Comparison of ENCODE assay signal across 19 mouse cellular contexts in genomic region chr7:125487126-125487525, GRCm38 (mm10). TPM values are rescaled to one million over a fixed set of nuclear protein-coding genes. Genes with fewer than 3 reads are reported as not detected.
DNase-seq lines count a peak whose midpoint lies in the region; ATAC-seq and TF ChIP-seq lines count a peak whose summit lies in the region.
"Had no signal": no experiment of that assay in that cellular context is flagged by ENCODE, and none has a peak within 500 bp of the region (broad histone marks: within the 10 kb centered on the region; RNA-seq: fewer than 3 reads in every experiment).

No protein-coding gene starts in this region.

- peak; percentile 20 for ATAC-seq in CD4-positive, CD25-positive, alpha-beta regulatory T cell, adult 4 months
- 0 out of 2 replicates have a peak, but pooled peaks have one; percentile 16 for ATAC-seq in liver, embryonic 13.5 days (ENCODE audit: low read depth)
- ATAC-seq in megakaryocyte progenitor cell, adult 5-6 weeks (replicated peaks; ENCODE audit: poor library complexity): no peak
- ATAC-seq in midbrain, embryonic 14.5 days (ENCODE audit: low FRiP score, low TSS enrichment): no peak
- ATAC-seq in midbrain, embryonic 13.5 days: no peak
- ATAC-seq: hindbrain, embryonic 16.5 days; lung, postnatal 0 days had no signal

- WGBS in bone marrow, adult 2 months: 72% methylated on average over 10 of the region's 10 CpGs
- 56% methylated on average over 10 of the region's 10 CpGs for WGBS in liver, embryonic 13.5 days (ENCODE audit: insufficient replicate concordance)
- WGBS in midbrain, embryonic 14.5 days: 92% methylated on average over 10 of the region's 10 CpGs
- WGBS in midbrain, embryonic 13.5 days: 90% methylated on average over 10 of the region's 10 CpGs

- H3K4me3 ChIP-seq in bone marrow, adult 2 months (replicated peaks; ENCODE audit: control insufficient read depth, low read depth, low read length): no peak overlapping the region
- H3K4me3 ChIP-seq in liver, embryonic 13.5 days (replicated peaks): no peak overlapping the region
- H3K4me3 ChIP-seq in midbrain, embryonic 14.5 days (replicated peaks; ENCODE audit: low read depth, low read length): no peak overlapping the region
- H3K4me3 ChIP-seq in midbrain, embryonic 13.5 days (replicated peaks): no peak overlapping the region
- H3K4me3 ChIP-seq: embryonic facial prominence, embryonic 13.5 days; forebrain, embryonic 10.5 days; heart, embryonic 10.5 days; limb, embryonic 13.5 days; stomach, embryonic 15.5 days had no signal

- peak overlapping the region; percentile 49; the same call in 1 of the 2 replicates for H3K27ac ChIP-seq in bone marrow, adult 2 months (ENCODE audit: control insufficient read depth, insufficient read depth, low read depth, low read length, poor library complexity)
- peak overlapping the region; percentile 72 for H3K27ac ChIP-seq in liver, embryonic 13.5 days
- H3K27ac ChIP-seq in midbrain, embryonic 14.5 days (replicated peaks; ENCODE audit: low read depth, low read length): no peak overlapping the region
- no peak overlapping the region for H3K27ac ChIP-seq in midbrain, embryonic 13.5 days
- H3K27ac ChIP-seq: embryonic facial prominence, embryonic 13.5 days; forebrain, embryonic 10.5 days; heart, embryonic 10.5 days; kidney, postnatal 0 days; limb, embryonic 13.5 days; stomach, embryonic 15.5 days had no signal

- peak overlapping the region; percentile 49 for H3K4me2 ChIP-seq in liver, embryonic 13.5 days
- no peak overlapping the region for H3K4me2 ChIP-seq in midbrain, embryonic 14.5 days (ENCODE audit: low read length)
- no peak overlapping the region for H3K4me2 ChIP-seq in midbrain, embryonic 13.5 days (replicated peaks)
- H3K4me2 ChIP-seq: embryonic facial prominence, embryonic 13.5 days; limb, embryonic 13.5 days; stomach, embryonic 15.5 days had no signal

- H3K4me1 ChIP-seq in bone marrow, adult 2 months (ENCODE audit: control insufficient read depth, insufficient read depth, low read length): peaks cover 9% of the 10 kb centered on the region
- peaks cover 80% of the 10 kb centered on the region for H3K4me1 ChIP-seq in liver, embryonic 13.5 days (replicated peaks)
- H3K4me1 ChIP-seq in midbrain, embryonic 14.5 days (ENCODE audit: control insufficient read depth, insufficient read depth, low read length): peaks cover 9% of the 10 kb centered on the region; the same call in 1 of the 2 replicates
- peaks cover 19% of the 10 kb centered on the region for H3K4me1 ChIP-seq in midbrain, embryonic 13.5 days (replicated peaks)

- no peak for TF ChIP-seq POLR2A in bone marrow, adult 2 months (IDR thresholded peaks at IDR 0.05; ENCODE audit: borderline replicate concordance, control insufficient read depth, low read depth, low read length)

- no peak for DNase-seq in liver, embryonic 13.5 days
- peak; percentile 69 for DNase-seq in thymus, postnatal 14 days
- DNase-seq in midbrain, embryonic 14.5 days: no peak
- DNase-seq: cerebellum, adult 11-12 months; gastrocnemius, postnatal 36 days; heart, postnatal 36 days; right cerebral cortex, postnatal 14 days had no signal

- no peaks in the 10 kb centered on the region for H3K9me3 ChIP-seq in liver, embryonic 13.5 days (replicated peaks)
- no peaks in the 10 kb centered on the region for H3K9me3 ChIP-seq in midbrain, embryonic 14.5 days (ENCODE audit: control insufficient read depth, low read length)
- H3K9me3 ChIP-seq in midbrain, embryonic 13.5 days: no peaks in the 10 kb centered on the region
- H3K9me3 ChIP-seq: embryonic facial prominence, embryonic 13.5 days; forebrain, embryonic 10.5 days; heart, embryonic 10.5 days; limb, embryonic 13.5 days; stomach, embryonic 15.5 days had no signal

- TF ChIP-seq CTCF in bone marrow, adult 2 months (IDR thresholded peaks at IDR 0.05; ENCODE audit: control insufficient read depth, insufficient read depth, low read length): no peak

- H3K9ac ChIP-seq in liver, embryonic 13.5 days: peak overlapping the region; percentile 60; the same call in 1 of the 2 replicates
- H3K9ac ChIP-seq in midbrain, embryonic 14.5 days (replicated peaks; ENCODE audit: low read length): no peak overlapping the region
- H3K9ac ChIP-seq in midbrain, embryonic 13.5 days (replicated peaks): no peak overlapping the region
- H3K9ac ChIP-seq: embryonic facial prominence, embryonic 13.5 days; limb, embryonic 13.5 days; stomach, embryonic 15.5 days had no signal

- peaks cover 42% of the 10 kb centered on the region for H3K36me3 ChIP-seq in liver, embryonic 13.5 days
- H3K36me3 ChIP-seq in midbrain, embryonic 14.5 days (ENCODE audit: control insufficient read depth, insufficient read depth, low read length): peaks cover 26% of the 10 kb centered on the region
- H3K36me3 ChIP-seq in midbrain, embryonic 13.5 days: peaks cover 39% of the 10 kb centered on the region

- no peaks in the 10 kb centered on the region for H3K27me3 ChIP-seq in liver, embryonic 13.5 days
- H3K27me3 ChIP-seq in midbrain, embryonic 14.5 days (ENCODE audit: control insufficient read depth, insufficient read depth, low read length): no peaks in the 10 kb centered on the region
- no peaks in the 10 kb centered on the region for H3K27me3 ChIP-seq in midbrain, embryonic 13.5 days
- H3K27me3 ChIP-seq: embryonic facial prominence, embryonic 13.5 days; limb, embryonic 13.5 days; stomach, embryonic 15.5 days had no signal

RNA-seq across cellular contexts. Expression of gene Nsmce1, which starts 4.3 kb away (rescaled TPM):
- polyA plus RNA-seq in CD4-positive, CD25-positive, alpha-beta regulatory T cell, adult 4 months (2017; shearing (Covaris generic)): 100 to 1,000 TPM; 116 to 118 TPM
- 42.7 and 49.6 TPM in 2 replicates for polyA plus RNA-seq in bone marrow, adult 2 months (2011; ENCODE audit: insufficient read depth, insufficient read length, low replicate concordance, missing spikeins)
- 97.4 and 102 TPM in 2 replicates for polyA plus RNA-seq in liver, embryonic 13.5 days (2015; fragmentation: Nextera tagmentation; extraction: Ambion mirVana)
- total RNA-seq in megakaryocyte progenitor cell, adult 5-6 weeks (2015): 76.9 and 80.9 TPM in 2 replicates
- 71.8 and 77.2 TPM in 2 replicates for total RNA-seq in megakaryocyte progenitor cell, adult 5-6 weeks (2017)
- 93.9 and 101 TPM in 2 replicates for polyA plus RNA-seq in midbrain, embryonic 14.5 days (2014; fragmentation: Nextera tagmentation; extraction: Ambion mirVana)
- polyA plus RNA-seq in midbrain, embryonic 13.5 days (2015; fragmentation: Nextera tagmentation; extraction: Ambion mirVana): 110 and 116 TPM in 2 replicates

RNA-seq across cellular contexts. Expression of gene Kdm8, which starts 42.6 kb away (rescaled TPM):
- polyA plus RNA-seq in CD4-positive, CD25-positive, alpha-beta regulatory T cell, adult 4 months (2017; shearing (Covaris generic)): 10 to 100 TPM in 1 of 2 experiments, 1 to 10 TPM in 1; 4.5 to 10.9 TPM
- polyA plus RNA-seq in bone marrow, adult 2 months (2011; ENCODE audit: insufficient read depth, insufficient read length, low replicate concordance, missing spikeins): 1.5 and 2.5 TPM in 2 replicates
- 8.6 and 9.1 TPM in 2 replicates for polyA plus RNA-seq in liver, embryonic 13.5 days (2015; fragmentation: Nextera tagmentation; extraction: Ambion mirVana)
- 3.5 and 3.7 TPM in 2 replicates for total RNA-seq in megakaryocyte progenitor cell, adult 5-6 weeks (2015)
- total RNA-seq in megakaryocyte progenitor cell, adult 5-6 weeks (2017): 5.8 and 8.0 TPM in 2 replicates
- 3.8 and 5.5 TPM in 2 replicates for polyA plus RNA-seq in midbrain, embryonic 14.5 days (2014; fragmentation: Nextera tagmentation; extraction: Ambion mirVana)
- polyA plus RNA-seq in midbrain, embryonic 13.5 days (2015; fragmentation: Nextera tagmentation; extraction: Ambion mirVana): 6.2 and 6.9 TPM in 2 replicates

Comparison
In these comparisons a context has a peak if more than half of its experiments do, and no peak if none do; other contexts are left out.
1. ATAC-seq: peak in CD4-positive, CD25-positive, alpha-beta regulatory T cell, adult 4 months (single experiment) and liver, embryonic 13.5 days (single experiment); none in megakaryocyte progenitor cell, adult 5-6 weeks (single experiment), midbrain, embryonic 14.5 days (single experiment) and midbrain, embryonic 13.5 days (single experiment).
2. H3K27ac ChIP-seq: peak in bone marrow, adult 2 months (single experiment) and liver, embryonic 13.5 days (single experiment); none in midbrain, embryonic 14.5 days (single experiment) and midbrain, embryonic 13.5 days (single experiment).